Mouse (Mus musculus) olfactory bulb, adult 2 months (tissue): ENCODE measurements at regions not wholly inside any gene's neighbourhood (a gene's known extent, or its start where the extent isn't known, plus 50 kb on each side); places are given as distances from the start of the nearest gene placed in this dataset.

Experiments
- H3K27ac ChIP-seq: fragments of 200-500 bp; 2 replicates; pipeline ENCODE4 v1.5.1; 2012; ENCODE audit warnings: low read depth, low read length; ENCODE audit not compliant: insufficient read depth
- H3K4me1 ChIP-seq: fragments of 200-500 bp; 2 replicates; pipeline ENCODE4 v1.6.1; 2012; ENCODE audit warnings: low read length; ENCODE audit not compliant: control insufficient read depth, insufficient read depth
- H3K4me3 ChIP-seq: fragments of 200-500 bp; 2 replicates; pipeline ENCODE4 v1.5.1; 2012; ENCODE audit warnings: mild to moderate bottlenecking, low read depth, low read length, moderate library complexity; ENCODE audit not compliant: insufficient read depth
- CTCF ChIP-seq: fragments of 200-500 bp; IDR thresholded peaks from 2 replicates; pipeline ENCODE4 v1.5.1; 2012; ENCODE audit warnings: low read depth, mild to moderate bottlenecking, low read length, moderate library complexity; ENCODE audit not compliant: insufficient read depth
- POLR2A ChIP-seq: fragments of 200-500 bp; IDR thresholded peaks from 2 replicates; pipeline ENCODE4 v1.6.1; 2012; ENCODE audit warnings: mild to moderate bottlenecking, low read depth, low read length, moderate library complexity; ENCODE audit not compliant: insufficient read depth
- WGBS: fragments of 180-500 bp; shearing (Covaris S2); methylation state at CpG from one replicate; pipeline ENCODE4 v1.1.7; 2018; 5-methylcytosine and 5-hydroxymethylcytosine counted together

- Histone ChIP-seq H3K4me1 (peaks cover 10% of the 10 kb centered on the region), H3K4me3 (no peak overlapping the region), H3K27ac (no peak overlapping the region)
- TF ChIP-seq CTCF (no peak), POLR2A (no peak)
- WGBS = 48% methylated on average over 5 of the region's 5 CpGs
These were observed 72.3 kb upstream of the Cacna1e start for GRCm38 (mm10) chr1:154956625-154957031.

GRCm38 (mm10) chr1:154952679-154953078, 68.4 kb upstream of the Cacna1e start:
- peaks cover 10% of the 10 kb centered on the region for H3K4me1 ChIP-seq
- H3K4me3 ChIP-seq = no peak overlapping the region
- TF ChIP-seq CTCF (no peak), POLR2A (no peak)
- no peak overlapping the region for H3K27ac ChIP-seq
- 68% methylated on average over 2 of the region's 2 CpGs for WGBS
